Mouse (Mus musculus): ENCODE results near the gene Ndufs7. TPM values are rescaled to one million over a fixed set of nuclear protein-coding genes. Genes with fewer than 3 reads are reported as not detected.
A peak's percentile ranks its signal among the peaks of the same experiment; 100 is the strongest.

Gene Ndufs7
- total RNA-seq, 1 experiment: 205 TPM

DNA sequence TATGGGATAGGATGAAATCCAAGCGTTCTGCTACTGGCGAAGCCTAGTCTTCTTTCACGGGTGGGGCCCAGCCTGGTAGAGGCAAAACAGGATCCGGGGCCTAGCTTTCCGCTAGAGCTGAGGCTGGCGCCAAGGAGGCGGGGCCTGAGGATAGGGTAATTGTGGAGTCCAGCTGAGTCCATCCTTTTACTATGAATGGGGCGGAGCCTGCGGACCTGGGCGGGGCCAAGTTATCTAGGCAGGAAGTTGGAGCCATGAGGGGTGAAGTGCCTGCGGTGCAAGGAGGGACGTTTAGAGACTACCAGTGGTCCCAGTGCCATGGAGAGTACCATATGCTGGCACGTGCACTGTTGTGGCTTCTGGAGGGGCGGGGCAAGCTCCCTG lies 12.7 kb downstream of the Ndufs7 start:
- peak overlapping the region; percentile 83; the same call in 1 of the 2 replicates for H3K9ac ChIP-seq (ENCODE audit: insufficient read depth, low read depth, low read length, poor library complexity, severe bottlenecking)
- H3K27ac ChIP-seq (ENCODE audit: insufficient read depth, low read depth, low read length, poor library complexity, severe bottlenecking): peak overlapping the region; percentile 65; the same call in 1 of the 2 replicates
- H3K9me3 ChIP-seq (ENCODE audit: control insufficient read depth, insufficient read depth, low read depth, low read length): no peaks in the 10 kb centered on the region
- peak; percentile 91 for DNase-seq (ENCODE audit: low read depth, low spot score)
- H3K4me3 ChIP-seq (ENCODE audit: insufficient read depth in 1 of 2, low read depth in 1 of 2, low read length in 2 of 2, poor library complexity in 1 of 2, severe bottlenecking in 1 of 2): peak overlapping the region; percentile 68 to 86
- in situ Hi-C loops (cut with MboI; ENCODE audit: low sequenced_read_pairs in 2 of 2, unreplicated experiment in 2 of 2): no loop called here
- peaks cover 0 to 8% of the 10 kb centered on the region in 2 experiments; a peak in 2 of 4 replicates for H3K4me1 ChIP-seq (ENCODE audit: control insufficient read depth in 2 of 2, insufficient read depth in 2 of 2, low read length in 2 of 2, poor library complexity in 1 of 2)
- TF ChIP-seq HCFC1 (IDR thresholded peaks at IDR 0.05; ENCODE audit: borderline replicate concordance, insufficient read depth, low read length) (no peak), CHD2 (IDR thresholded peaks at IDR 0.05; ENCODE audit: low read depth, low read length) (no peak), ZNF384 (IDR thresholded peaks at IDR 0.05; ENCODE audit: low read depth, low read length) (no peak), MAFK (IDR thresholded peaks at IDR 0.05; ENCODE audit: insufficient read depth, low read depth, low read length) (no peak), ZC3H11A (IDR thresholded peaks at IDR 0.05; ENCODE audit: borderline replicate concordance, low read depth, low read length) (no peak)
- H3K36me3 ChIP-seq (ENCODE audit: control insufficient read depth, insufficient read depth, low read length, poor library complexity, severe bottlenecking): peaks cover 22% of the 10 kb centered on the region; the same call in 1 of the 2 replicates

DNA sequence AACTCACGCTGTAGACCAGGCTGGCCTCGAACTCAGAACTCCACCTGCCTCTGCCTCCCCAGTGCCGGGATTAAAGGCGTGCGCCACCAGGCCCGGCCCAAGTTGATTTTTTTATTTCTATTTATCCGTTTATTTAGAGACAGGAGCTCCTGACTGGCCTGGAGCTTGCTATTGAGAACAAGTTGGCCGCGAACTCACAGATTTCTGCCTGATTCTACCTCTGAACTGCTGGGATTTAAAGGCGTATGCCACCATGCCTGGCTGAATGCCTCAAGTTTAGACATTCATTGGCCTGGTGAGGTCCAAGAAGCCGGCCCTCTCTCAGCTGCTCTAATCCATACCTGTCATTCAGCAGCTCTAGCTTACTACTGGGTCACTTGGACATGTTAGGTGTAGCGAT lies 13.2 kb downstream of the Ndufs7 start:
- H3K27ac ChIP-seq (ENCODE audit: insufficient read depth, low read depth, low read length, poor library complexity, severe bottlenecking): no peak overlapping the region

DNA sequence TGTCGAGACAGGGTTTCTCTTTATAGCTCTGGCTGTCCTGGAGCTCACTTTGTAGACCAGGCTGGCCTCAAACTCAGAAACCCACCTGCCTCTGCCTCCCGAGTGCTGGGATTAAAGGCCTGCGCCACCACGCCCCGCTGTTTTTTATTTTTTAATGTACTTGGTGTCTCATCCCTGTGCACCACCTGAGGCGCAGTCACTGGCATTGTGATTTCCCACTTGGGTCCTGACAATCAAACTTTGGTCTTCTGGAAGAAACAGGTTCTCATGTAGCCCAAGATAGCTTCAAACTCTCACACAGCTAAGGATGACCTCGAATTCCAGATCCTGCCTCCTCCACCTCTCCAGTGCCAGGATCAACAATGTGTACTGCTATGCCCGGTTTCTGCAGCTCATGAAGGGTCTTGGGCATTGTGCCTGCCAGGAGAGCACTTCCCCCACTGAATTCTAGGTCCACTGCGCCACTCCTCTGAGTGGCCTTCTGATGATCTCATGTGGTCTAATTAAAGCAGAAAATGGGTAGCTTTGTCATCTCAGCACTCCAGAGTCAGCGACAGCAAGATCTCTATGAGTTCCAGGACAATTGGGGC lies 13.9 kb downstream of the Ndufs7 start:
- in situ Hi-C loops (cut with MboI; ENCODE audit: low sequenced_read_pairs in 2 of 2, unreplicated experiment in 2 of 2): no loop called here
- no peak for DNase-seq (ENCODE audit: low read depth, low spot score)

More for the DNA sequence above, 13.2 kb downstream of the Ndufs7 start:
- no peak for TF ChIP-seq HCFC1 (IDR thresholded peaks at IDR 0.05; ENCODE audit: borderline replicate concordance, insufficient read depth, low read length)
- TF ChIP-seq CHD2 (IDR thresholded peaks at IDR 0.05; ENCODE audit: low read depth, low read length): no peak
- no peak for TF ChIP-seq ZC3H11A (IDR thresholded peaks at IDR 0.05; ENCODE audit: borderline replicate concordance, low read depth, low read length)
- TF ChIP-seq MAFK (IDR thresholded peaks at IDR 0.05; ENCODE audit: insufficient read depth, low read depth, low read length): no peak
- peaks cover 0 to 8% of the 10 kb centered on the region in 2 experiments; a peak in 2 of 4 replicates for H3K4me1 ChIP-seq (ENCODE audit: control insufficient read depth in 2 of 2, insufficient read depth in 2 of 2, low read length in 2 of 2, poor library complexity in 1 of 2)
- H3K9ac ChIP-seq (ENCODE audit: insufficient read depth, low read depth, low read length, poor library complexity, severe bottlenecking): peak overlapping the region; percentile 83; the same call in 1 of the 2 replicates
- in situ Hi-C loops (cut with MboI; ENCODE audit: low sequenced_read_pairs in 2 of 2, unreplicated experiment in 2 of 2): no loop called here
- H3K9me3 ChIP-seq (ENCODE audit: control insufficient read depth, insufficient read depth, low read depth, low read length): no peaks in the 10 kb centered on the region
- DNase-seq (ENCODE audit: low read depth, low spot score): no peak
- peak overlapping the region; percentile 68 to 86 for H3K4me3 ChIP-seq (ENCODE audit: insufficient read depth in 1 of 2, low read depth in 1 of 2, low read length in 2 of 2, poor library complexity in 1 of 2, severe bottlenecking in 1 of 2)
- peaks cover 21% of the 10 kb centered on the region for H3K36me3 ChIP-seq (ENCODE audit: control insufficient read depth, insufficient read depth, low read length, poor library complexity, severe bottlenecking)

DNA sequence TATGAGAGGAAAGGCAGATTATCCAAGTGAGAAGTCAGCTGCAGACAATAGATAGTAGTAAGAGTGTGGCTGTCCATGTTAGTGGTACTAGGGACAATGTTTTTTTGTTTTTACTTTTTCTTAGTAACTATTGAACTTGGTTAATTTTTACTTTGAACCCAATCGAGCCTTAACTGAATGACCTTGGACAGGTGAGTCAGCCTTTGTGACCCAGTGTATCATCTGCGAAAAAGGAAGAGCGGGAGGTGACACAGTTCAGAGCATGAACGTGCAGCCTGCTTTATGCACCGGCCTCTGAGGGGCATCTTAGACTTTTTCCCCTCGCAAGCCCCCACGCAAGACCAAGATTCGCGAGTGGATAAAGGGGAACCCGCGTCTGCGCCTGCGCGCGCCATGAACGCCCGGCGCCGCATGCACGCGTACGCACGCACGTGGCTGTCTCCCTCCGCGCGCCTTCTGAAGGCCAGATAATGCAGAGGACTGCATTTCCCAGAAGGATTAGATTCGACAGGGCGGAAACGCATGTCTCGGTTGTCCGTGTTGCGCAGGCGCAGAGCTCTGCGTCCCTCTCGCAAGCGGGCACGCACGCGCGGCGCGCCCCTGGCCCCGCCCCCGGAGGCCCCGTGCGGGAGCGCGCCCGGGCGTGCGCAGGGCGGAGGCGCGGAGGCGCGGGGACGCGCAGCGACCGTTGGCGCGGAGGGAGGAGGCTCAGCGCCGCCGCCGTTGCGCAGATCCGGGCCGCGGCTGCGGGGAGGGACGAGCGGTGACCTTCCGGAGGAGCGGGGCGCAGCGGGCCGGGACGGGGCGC lies 15.6 kb downstream of the Ndufs7 start:
- in situ Hi-C loops (cut with MboI; ENCODE audit: low sequenced_read_pairs in 2 of 2, unreplicated experiment in 2 of 2): no loop called here
- Histone ChIP-seq H3K4me3 (ENCODE audit: insufficient read depth in 1 of 2, low read depth in 1 of 2, low read length in 2 of 2, poor library complexity in 1 of 2, severe bottlenecking in 1 of 2) (peak overlapping the region; percentile 93 to 98), H3K27ac (ENCODE audit: insufficient read depth, low read depth, low read length, poor library complexity, severe bottlenecking) (peak overlapping the region; percentile 64), H3K36me3 (ENCODE audit: control insufficient read depth, insufficient read depth, low read length, poor library complexity, severe bottlenecking) (peaks cover 15% of the 10 kb centered on the region), H3K9ac (ENCODE audit: insufficient read depth, low read depth, low read length, poor library complexity, severe bottlenecking) (peak overlapping the region; percentile 96), H3K4me1 (ENCODE audit: control insufficient read depth in 2 of 2, insufficient read depth in 2 of 2, low read length in 2 of 2, poor library complexity in 1 of 2) (peaks cover 0 to 10% of the 10 kb centered on the region in 2 experiments; a peak in 2 of 4 replicates), H3K9me3 (ENCODE audit: control insufficient read depth, insufficient read depth, low read depth, low read length) (no peaks in the 10 kb centered on the region)
- TF ChIP-seq HCFC1 (IDR thresholded peaks at IDR 0.05; ENCODE audit: borderline replicate concordance, insufficient read depth, low read length): peak; percentile 95
- TF ChIP-seq ZNF384 (IDR thresholded peaks at IDR 0.05; ENCODE audit: low read depth, low read length): no peak
- no peak for TF ChIP-seq CHD2 (IDR thresholded peaks at IDR 0.05; ENCODE audit: low read depth, low read length)
- TF ChIP-seq MAFK (IDR thresholded peaks at IDR 0.05; ENCODE audit: insufficient read depth, low read depth, low read length): no peak
- TF ChIP-seq ZC3H11A (IDR thresholded peaks at IDR 0.05; ENCODE audit: borderline replicate concordance, low read depth, low read length): no peak
- DNase-seq (ENCODE audit: low read depth, low spot score): peak; percentile 94

More for the DNA sequence above, 13.9 kb downstream of the Ndufs7 start:
- no peak overlapping the region for H3K4me3 ChIP-seq (ENCODE audit: insufficient read depth in 1 of 2, low read depth in 1 of 2, low read length in 2 of 2, poor library complexity in 1 of 2, severe bottlenecking in 1 of 2)
- peaks cover 24% of the 10 kb centered on the region for H3K36me3 ChIP-seq (ENCODE audit: control insufficient read depth, insufficient read depth, low read length, poor library complexity, severe bottlenecking)
- no peak overlapping the region for H3K9ac ChIP-seq (ENCODE audit: insufficient read depth, low read depth, low read length, poor library complexity, severe bottlenecking)
- TF ChIP-seq CHD2 (IDR thresholded peaks at IDR 0.05; ENCODE audit: low read depth, low read length) (no peak), HCFC1 (IDR thresholded peaks at IDR 0.05; ENCODE audit: borderline replicate concordance, insufficient read depth, low read length) (no peak), ZC3H11A (IDR thresholded peaks at IDR 0.05; ENCODE audit: borderline replicate concordance, low read depth, low read length) (no peak), MAFK (IDR thresholded peaks at IDR 0.05; ENCODE audit: insufficient read depth, low read depth, low read length) (no peak), ZNF384 (IDR thresholded peaks at IDR 0.05; ENCODE audit: low read depth, low read length) (no peak)
- H3K9me3 ChIP-seq (ENCODE audit: control insufficient read depth, insufficient read depth, low read depth, low read length): no peaks in the 10 kb centered on the region
- peaks cover 0 to 10% of the 10 kb centered on the region in 2 experiments; a peak in 2 of 4 replicates for H3K4me1 ChIP-seq (ENCODE audit: control insufficient read depth in 2 of 2, insufficient read depth in 2 of 2, low read length in 2 of 2, poor library complexity in 1 of 2)
- no peak overlapping the region for H3K27ac ChIP-seq (ENCODE audit: insufficient read depth, low read depth, low read length, poor library complexity, severe bottlenecking)
